In genomic region chr2:74737578-74738070, GRCm38 (mm10) we compare ENCODE assay signal across 18 mouse cellular contexts. TPM values are rescaled to one million over a fixed set of nuclear protein-coding genes. Genes with fewer than 3 reads are reported as not detected.
DNase-seq lines count a peak whose midpoint lies in the region; ATAC-seq and TF ChIP-seq lines count a peak whose summit lies in the region.
"Had no signal": no experiment of that assay in that cellular context is flagged by ENCODE, and none has a peak within 500 bp of the region (broad histone marks: within the 10 kb centered on the region; RNA-seq: fewer than 3 reads in every experiment).

No protein-coding gene starts in this region.

- intact Hi-C loops in gastrocnemius, adult 2 months (cut with DNase I), result no loop called here

- WGBS in heart, embryonic 11.5 days (ENCODE audit: insufficient replicate concordance), result 4% methylated on average over 7 of the region's 7 CpGs
- WGBS in stomach, embryonic 14.5 days, result 12% methylated on average over 7 of the region's 7 CpGs
- 19% methylated on average over 7 of the region's 7 CpGs for WGBS in stomach, postnatal 0 days
- 11% methylated on average over 7 of the region's 7 CpGs for WGBS in limb, embryonic 10.5 days

- H3K9me3 ChIP-seq in heart, embryonic 11.5 days (replicated peaks; ENCODE audit: control insufficient read depth, low read length), result no peaks in the 10 kb centered on the region
- H3K9me3 ChIP-seq in stomach, embryonic 14.5 days (ENCODE audit: control insufficient read depth, low read depth, low read length), result no peaks in the 10 kb centered on the region
- no peaks in the 10 kb centered on the region for H3K9me3 ChIP-seq in stomach, postnatal 0 days (ENCODE audit: control insufficient read depth, low read length)
- H3K9me3 ChIP-seq in limb, embryonic 10.5 days (replicated peaks), result no peaks in the 10 kb centered on the region
- H3K9me3 ChIP-seq: forebrain, embryonic 15.5 days had no signal

- no peaks in the 10 kb centered on the region for H3K36me3 ChIP-seq in heart, embryonic 11.5 days (ENCODE audit: control insufficient read depth, insufficient read depth, low read length)
- no peaks in the 10 kb centered on the region for H3K36me3 ChIP-seq in stomach, embryonic 14.5 days (ENCODE audit: control insufficient read depth, insufficient read depth, low read length)
- H3K36me3 ChIP-seq in stomach, postnatal 0 days (ENCODE audit: control insufficient read depth, insufficient read depth, low read length), result no peaks in the 10 kb centered on the region
- H3K36me3 ChIP-seq in limb, embryonic 10.5 days, result no peaks in the 10 kb centered on the region
- H3K36me3 ChIP-seq: forebrain, embryonic 15.5 days had no signal

- H3K9ac ChIP-seq in heart, embryonic 11.5 days (ENCODE audit: low read depth, low read length), result no peak overlapping the region
- H3K9ac ChIP-seq in stomach, embryonic 14.5 days (replicated peaks; ENCODE audit: low read depth, low read length), result no peak overlapping the region
- H3K9ac ChIP-seq in stomach, postnatal 0 days (ENCODE audit: low read length), result no peak overlapping the region
- H3K9ac ChIP-seq: forebrain, embryonic 15.5 days had no signal

- no peak for TF ChIP-seq CTCF in stomach, postnatal 0 days (IDR thresholded peaks at IDR 0.05; ENCODE audit: low read depth)
- TF ChIP-seq CTCF in gastrocnemius, adult 2 months (IDR thresholded peaks at IDR 0.05), result no peak

- H3K4me3 ChIP-seq in heart, embryonic 11.5 days (ENCODE audit: low read depth, low read length), result no peak overlapping the region
- H3K4me3 ChIP-seq in stomach, embryonic 14.5 days (ENCODE audit: low read depth, low read length), result peak overlapping the region; percentile 3; the same call in 1 of the 2 replicates
- no peak overlapping the region for H3K4me3 ChIP-seq in stomach, postnatal 0 days (ENCODE audit: low read depth, low read length)
- H3K4me3 ChIP-seq in limb, embryonic 10.5 days, result peak overlapping the region; percentile 15
- no peak overlapping the region for H3K4me3 ChIP-seq in gastrocnemius, adult 2 months
- H3K4me3 ChIP-seq: forebrain, embryonic 15.5 days had no signal

- peaks cover 4% of the 10 kb centered on the region for H3K4me1 ChIP-seq in heart, embryonic 11.5 days (ENCODE audit: control insufficient read depth, insufficient read depth, low read length)
- H3K4me1 ChIP-seq in stomach, embryonic 14.5 days (ENCODE audit: control insufficient read depth, insufficient read depth, low read length), result no peaks in the 10 kb centered on the region
- no peaks in the 10 kb centered on the region for H3K4me1 ChIP-seq in stomach, postnatal 0 days (replicated peaks; ENCODE audit: control insufficient read depth, insufficient read depth)
- H3K4me1 ChIP-seq in limb, embryonic 10.5 days, result peaks cover 94% of the 10 kb centered on the region

- peaks cover 96% of the 10 kb centered on the region for H3K27me3 ChIP-seq in heart, embryonic 11.5 days (ENCODE audit: control insufficient read depth, insufficient read depth, low read length)
- peaks cover 63% of the 10 kb centered on the region for H3K27me3 ChIP-seq in stomach, embryonic 14.5 days (ENCODE audit: control insufficient read depth, insufficient read depth, low read length)
- H3K27me3 ChIP-seq in stomach, postnatal 0 days (ENCODE audit: control insufficient read depth, insufficient read depth, low read length), result peaks cover 33% of the 10 kb centered on the region
- H3K27me3 ChIP-seq in limb, embryonic 10.5 days (ENCODE audit: low read depth, poor library complexity, severe bottlenecking), result peaks cover 94% of the 10 kb centered on the region

- TF ChIP-seq EP300 in stomach, postnatal 0 days (optimal IDR thresholded peaks at IDR 0.05), result no peak

- DNase-seq in heart, adult 11 months, result peak; percentile 66
- no peak for DNase-seq in stomach, postnatal 0 days (ENCODE audit: low spot score)
- DNase-seq in limb, embryonic 10.5 days (ENCODE audit: low spot score), result peak; percentile 63
- no peak for DNase-seq in gastrocnemius, adult 2 months
- no peak for DNase-seq in B cell, adult 2 months
- DNase-seq in urinary bladder, postnatal 25 days (ENCODE audit: low spot score), result no peak
- DNase-seq: heart, adult 18-20 months; heart, postnatal 4 days; lung, postnatal 14 days had no signal

- H3K4me2 ChIP-seq in heart, embryonic 11.5 days, result no peak overlapping the region
- H3K4me2 ChIP-seq in stomach, embryonic 14.5 days (replicated peaks; ENCODE audit: low read depth, low read length), result no peak overlapping the region
- no peak overlapping the region for H3K4me2 ChIP-seq in stomach, postnatal 0 days (replicated peaks; ENCODE audit: low read depth)
- H3K4me2 ChIP-seq: forebrain, embryonic 15.5 days had no signal

- no peak for ATAC-seq in heart, embryonic 11.5 days (replicated peaks; ENCODE audit: insufficient number of reproducible peaks, low FRiP score, low TSS enrichment)
- ATAC-seq in stomach, embryonic 14.5 days (ENCODE audit: insufficient number of reproducible peaks, insufficient read depth, low FRiP score, low read depth), result no peak
- ATAC-seq in stomach, postnatal 0 days (ENCODE audit: low FRiP score, low TSS enrichment), result no peak
- ATAC-seq: forebrain, embryonic 15.5 days had no signal

- no peak overlapping the region for H3K27ac ChIP-seq in heart, embryonic 11.5 days (ENCODE audit: low read depth, low read length)
- peak overlapping the region; percentile 16; the same call in 1 of the 2 replicates for H3K27ac ChIP-seq in stomach, embryonic 14.5 days (ENCODE audit: low read length)
- no peak overlapping the region for H3K27ac ChIP-seq in stomach, postnatal 0 days (replicated peaks)
- H3K27ac ChIP-seq in limb, embryonic 10.5 days, result 0 out of 2 replicates have a peak overlapping the region, but pooled peaks have one; percentile 27
- H3K27ac ChIP-seq in gastrocnemius, adult 2 months, result no peak overlapping the region
- H3K27ac ChIP-seq: forebrain, embryonic 15.5 days had no signal

RNA-seq across cellular contexts. Expression of gene Gm28230, which starts 11.1 kb away (rescaled TPM):
- 0.10 TPM in 1 of 2 replicates, not detected in the other for polyA plus RNA-seq in heart, embryonic 11.5 days (2014; fragmentation: Nextera tagmentation; extraction: Ambion mirVana)
- 0.10 TPM in 1 of 2 replicates, not detected in the other for polyA plus RNA-seq in stomach, embryonic 14.5 days (2014; fragmentation: Nextera tagmentation; extraction: Ambion mirVana)
- polyA plus RNA-seq in stomach, postnatal 0 days (2015; fragmentation: Nextera tagmentation; extraction: Ambion mirVana), result not detected in 2 replicates
- 0.70 and 0.79 TPM in 2 replicates for polyA plus RNA-seq in limb, embryonic 10.5 days (2016; fragmentation: Nextera tagmentation; extraction: Ambion mirVana)
- total RNA-seq in gastrocnemius, adult 2 months (2021), result under 1 TPM; 0.08 to 0.36 TPM
- total RNA-seq: heart, adult 18-20 months; heart, postnatal 4 days; layer of hippocampus, postnatal 25 days; liver, adult 2 months; MEL; monocyte, adult 5-6 weeks had no signal
- polyA plus RNA-seq: cortical plate, adult 2 months; forebrain, embryonic 15.5 days; liver, adult 2 months had no signal

RNA-seq across cellular contexts. Expression of gene Hoxd1, which starts 25.2 kb away (rescaled TPM):
- polyA plus RNA-seq in heart, embryonic 11.5 days (2014; fragmentation: Nextera tagmentation; extraction: Ambion mirVana), result 0.20 TPM in 1 of 2 replicates, not detected in the other
- 0.13 TPM in 1 of 2 replicates, not detected in the other for polyA plus RNA-seq in stomach, embryonic 14.5 days (2014; fragmentation: Nextera tagmentation; extraction: Ambion mirVana)
- not detected in 2 replicates for polyA plus RNA-seq in stomach, postnatal 0 days (2015; fragmentation: Nextera tagmentation; extraction: Ambion mirVana)
- 0.68 and 1.2 TPM in 2 replicates for polyA plus RNA-seq in limb, embryonic 10.5 days (2016; fragmentation: Nextera tagmentation; extraction: Ambion mirVana)
- total RNA-seq in gastrocnemius, adult 2 months (2021), result not detected
- total RNA-seq: adrenal gland, adult 18-20 months; heart, adult 18-20 months; heart, postnatal 4 days; liver, adult 2 months; MEL; monocyte, adult 5-6 weeks had no signal
- polyA plus RNA-seq: forebrain, embryonic 15.5 days; liver, adult 2 months had no signal

RNA-seq across cellular contexts. Expression of gene Hoxd4, which starts 25.9 kb away (rescaled TPM):
- not detected in 2 replicates for polyA plus RNA-seq in heart, embryonic 11.5 days (2014; fragmentation: Nextera tagmentation; extraction: Ambion mirVana)
- 0.81 and 0.87 TPM in 2 replicates for polyA plus RNA-seq in stomach, embryonic 14.5 days (2014; fragmentation: Nextera tagmentation; extraction: Ambion mirVana)
- 0.08 and 0.19 TPM in 2 replicates for polyA plus RNA-seq in stomach, postnatal 0 days (2015; fragmentation: Nextera tagmentation; extraction: Ambion mirVana)
- 1.2 and 2.3 TPM in 2 replicates for polyA plus RNA-seq in limb, embryonic 10.5 days (2016; fragmentation: Nextera tagmentation; extraction: Ambion mirVana)
- total RNA-seq in gastrocnemius, adult 2 months (2021), result 1 to 10 TPM; 1.4 to 2.0 TPM
- total RNA-seq: layer of hippocampus, postnatal 25 days; MEL; monocyte, adult 5-6 weeks had no signal
- polyA plus RNA-seq: cortical plate, adult 2 months; forebrain, embryonic 15.5 days had no signal

RNA-seq across cellular contexts. Expression of gene Hoxd3, which starts 25.9 kb away (rescaled TPM):
- 2.0 and 3.1 TPM in 2 replicates for polyA plus RNA-seq in heart, embryonic 11.5 days (2014; fragmentation: Nextera tagmentation; extraction: Ambion mirVana)
- 14.5 and 16.2 TPM in 2 replicates for polyA plus RNA-seq in stomach, embryonic 14.5 days (2014; fragmentation: Nextera tagmentation; extraction: Ambion mirVana)
- 1.3 and 1.5 TPM in 2 replicates for polyA plus RNA-seq in stomach, postnatal 0 days (2015; fragmentation: Nextera tagmentation; extraction: Ambion mirVana)
- 1.4 and 3.0 TPM in 2 replicates for polyA plus RNA-seq in limb, embryonic 10.5 days (2016; fragmentation: Nextera tagmentation; extraction: Ambion mirVana)
- not detected for total RNA-seq in gastrocnemius, adult 2 months (2021)
- total RNA-seq: heart, adult 18-20 months; layer of hippocampus, postnatal 25 days; liver, adult 2 months; MEL; monocyte, adult 5-6 weeks had no signal
- polyA plus RNA-seq: cortical plate, adult 2 months; forebrain, embryonic 15.5 days; liver, adult 2 months had no signal

RNA-seq across cellular contexts. Expression of gene Hoxd8, which starts 33.2 kb away (rescaled TPM):
- 0.27 and 0.30 TPM in 2 replicates for polyA plus RNA-seq in heart, embryonic 11.5 days (2014; fragmentation: Nextera tagmentation; extraction: Ambion mirVana)
- polyA plus RNA-seq in stomach, embryonic 14.5 days (2014; fragmentation: Nextera tagmentation; extraction: Ambion mirVana), result 2.6 and 2.9 TPM in 2 replicates
- 1.3 TPM in 2 replicates for polyA plus RNA-seq in stomach, postnatal 0 days (2015; fragmentation: Nextera tagmentation; extraction: Ambion mirVana)
- polyA plus RNA-seq in limb, embryonic 10.5 days (2016; fragmentation: Nextera tagmentation; extraction: Ambion mirVana), result 11.6 and 17.4 TPM in 2 replicates
- total RNA-seq in gastrocnemius, adult 2 months (2021), result 10 to 100 TPM; 39.3 to 49.0 TPM
- total RNA-seq: layer of hippocampus, postnatal 25 days; liver, adult 2 months; monocyte, adult 5-6 weeks had no signal
- polyA plus RNA-seq: cortical plate, adult 2 months had no signal

Comparison
In these comparisons a context has a peak if more than half of its experiments do, and no peak if none do; other contexts are left out.
1. H3K27ac ChIP-seq: peak in stomach, embryonic 14.5 days (single experiment) and limb, embryonic 10.5 days (single experiment); none in heart, embryonic 11.5 days (single experiment), stomach, postnatal 0 days (single experiment) and gastrocnemius, adult 2 months (single experiment).
2. H3K4me3 ChIP-seq: peak in stomach, embryonic 14.5 days (single experiment) and limb, embryonic 10.5 days (single experiment); none in heart, embryonic 11.5 days (single experiment), stomach, postnatal 0 days (single experiment) and gastrocnemius, adult 2 months (single experiment).
3. DNase-seq: peak in heart, adult 11 months (single experiment) and limb, embryonic 10.5 days (single experiment); none in stomach, postnatal 0 days (single experiment), gastrocnemius, adult 2 months (single experiment), B cell, adult 2 months (0 of 2) and urinary bladder, postnatal 25 days (single experiment).